17 mouse cellular contexts compared by ENCODE assay signal in genomic region chr6:99511862-99512261, GRCm38 (mm10). TPM values are rescaled to one million over a fixed set of nuclear protein-coding genes. Genes with fewer than 3 reads are reported as not detected.
DNase-seq lines count a peak whose midpoint lies in the region; ATAC-seq lines count a peak whose summit lies in the region.
"Had no signal": no experiment of that assay in that cellular context is flagged by ENCODE, and none has a peak within 500 bp of the region (broad histone marks: within the 10 kb centered on the region; RNA-seq: fewer than 3 reads in every experiment).

No protein-coding gene starts in this region.

- no peak for ATAC-seq in heart, embryonic 11.5 days (replicated peaks; ENCODE audit: insufficient number of reproducible peaks, low FRiP score, low TSS enrichment)
- ATAC-seq in kidney, embryonic 16.5 days (ENCODE audit: low FRiP score, low TSS enrichment): no peak
- no peak for ATAC-seq in embryonic facial prominence, embryonic 12.5 days (ENCODE audit: insufficient number of reproducible peaks, insufficient read depth, low FRiP score, low TSS enrichment)
- ATAC-seq: forebrain, embryonic 15.5 days; Patski had no signal

- peak overlapping the region; percentile 36 for H3K4me2 ChIP-seq in heart, embryonic 11.5 days
- H3K4me2 ChIP-seq in kidney, embryonic 16.5 days (replicated peaks; ENCODE audit: low read depth, low read length): peak overlapping the region; percentile 29
- peak overlapping the region; percentile 15; the same call in 1 of the 2 replicates for H3K4me2 ChIP-seq in embryonic facial prominence, embryonic 12.5 days (replicated peaks)
- H3K4me2 ChIP-seq: forebrain, embryonic 15.5 days; hindbrain, embryonic 15.5 days had no signal

- intact Hi-C loops in heart, postnatal 36 days (cut with DNase I): no loop called here

- peaks cover 12% of the 10 kb centered on the region for H3K4me1 ChIP-seq in heart, embryonic 11.5 days (ENCODE audit: control insufficient read depth, insufficient read depth, low read length)
- H3K4me1 ChIP-seq in kidney, embryonic 16.5 days (ENCODE audit: insufficient read depth, low read length): peaks cover 64% of the 10 kb centered on the region
- H3K4me1 ChIP-seq in embryonic facial prominence, embryonic 12.5 days: peaks cover 27% of the 10 kb centered on the region
- H3K4me1 ChIP-seq: megakaryocyte, embryonic 14.5 days had no signal

- no peak overlapping the region for H3K4me3 ChIP-seq in heart, embryonic 11.5 days (ENCODE audit: low read depth, low read length)
- no peak overlapping the region for H3K4me3 ChIP-seq in kidney, embryonic 16.5 days (ENCODE audit: low read length)
- H3K4me3 ChIP-seq in embryonic facial prominence, embryonic 12.5 days: no peak overlapping the region
- H3K4me3 ChIP-seq: forebrain, embryonic 15.5 days; hindbrain, embryonic 15.5 days; megakaryocyte, embryonic 14.5 days had no signal

- H3K27me3 ChIP-seq in heart, embryonic 11.5 days (ENCODE audit: control insufficient read depth, insufficient read depth, low read length): no peaks in the 10 kb centered on the region
- H3K27me3 ChIP-seq in kidney, embryonic 16.5 days (ENCODE audit: insufficient read depth, low read length): no peaks in the 10 kb centered on the region
- no peaks in the 10 kb centered on the region for H3K27me3 ChIP-seq in embryonic facial prominence, embryonic 12.5 days
- H3K27me3 ChIP-seq: forebrain, embryonic 15.5 days; hindbrain, embryonic 15.5 days; megakaryocyte, embryonic 14.5 days; Patski had no signal

- 0 out of 2 replicates have a peak overlapping the region, but pooled peaks have one; percentile 17 for H3K27ac ChIP-seq in heart, embryonic 11.5 days (ENCODE audit: low read depth, low read length)
- no peak overlapping the region for H3K27ac ChIP-seq in kidney, embryonic 16.5 days (ENCODE audit: low read length)
- H3K27ac ChIP-seq in embryonic facial prominence, embryonic 12.5 days: no peak overlapping the region
- H3K27ac ChIP-seq: forebrain, embryonic 15.5 days; hindbrain, embryonic 15.5 days had no signal

- peak overlapping the region; percentile 40; the same call in 1 of the 2 replicates for H3K9ac ChIP-seq in heart, embryonic 11.5 days (ENCODE audit: low read depth, low read length)
- H3K9ac ChIP-seq in kidney, embryonic 16.5 days (replicated peaks; ENCODE audit: low read length): peak overlapping the region; percentile 25; the same call in 1 of the 2 replicates
- H3K9ac ChIP-seq in embryonic facial prominence, embryonic 12.5 days: no peak overlapping the region
- H3K9ac ChIP-seq: forebrain, embryonic 15.5 days; hindbrain, embryonic 15.5 days had no signal

- no peak for DNase-seq in heart, postnatal 36 days
- DNase-seq in kidney, adult 8-10 months: no peak
- peak; percentile 30 for DNase-seq in mesoderm, embryonic 11.5 days (ENCODE audit: low read depth, low spot score)
- no peak for DNase-seq in cerebellum, postnatal 36 days
- DNase-seq in spleen, postnatal 14 days (ENCODE audit: low spot score in 2 of 2): no peak
- DNase-seq: B cell, adult 2 months; cerebellum, postnatal 14 days; kidney, postnatal 14 days; liver; lung, adult 18-20 months had no signal

- H3K9me3 ChIP-seq in heart, embryonic 11.5 days (replicated peaks; ENCODE audit: control insufficient read depth, low read length): no peaks in the 10 kb centered on the region
- no peaks in the 10 kb centered on the region for H3K9me3 ChIP-seq in kidney, embryonic 16.5 days (ENCODE audit: low read length)
- H3K9me3 ChIP-seq in embryonic facial prominence, embryonic 12.5 days: no peaks in the 10 kb centered on the region
- H3K9me3 ChIP-seq: forebrain, embryonic 15.5 days; hindbrain, embryonic 15.5 days; megakaryocyte, embryonic 14.5 days had no signal

- H3K36me3 ChIP-seq in heart, embryonic 11.5 days (ENCODE audit: control insufficient read depth, insufficient read depth, low read length): no peaks in the 10 kb centered on the region
- H3K36me3 ChIP-seq in kidney, embryonic 16.5 days (ENCODE audit: insufficient read depth, low read length): no peaks in the 10 kb centered on the region
- H3K36me3 ChIP-seq in embryonic facial prominence, embryonic 12.5 days: no peaks in the 10 kb centered on the region
- H3K36me3 ChIP-seq: forebrain, embryonic 15.5 days; hindbrain, embryonic 15.5 days had no signal

- 18% methylated on average over 6 of the region's 6 CpGs for WGBS in heart, embryonic 11.5 days (ENCODE audit: insufficient replicate concordance)
- WGBS in kidney, embryonic 16.5 days: 26% methylated on average over 6 of the region's 6 CpGs
- 41% methylated on average over 6 of the region's 6 CpGs for WGBS in embryonic facial prominence, embryonic 12.5 days

RNA-seq across cellular contexts. Expression of gene Foxp1, which starts 10.7 kb away (rescaled TPM):
- 97.9 and 110 TPM in 2 replicates for polyA plus RNA-seq in heart, embryonic 11.5 days (2014; fragmentation: Nextera tagmentation; extraction: Ambion mirVana)
- total RNA-seq in heart, postnatal 36 days (2021): 10 to 100 TPM; 31.9 to 39.3 TPM
- 36.4 and 37.2 TPM in 2 replicates for polyA plus RNA-seq in kidney, embryonic 16.5 days (2015; fragmentation: Nextera tagmentation; extraction: Ambion mirVana)
- polyA plus RNA-seq in embryonic facial prominence, embryonic 12.5 days (2016; fragmentation: Nextera tagmentation; extraction: Ambion mirVana): 112 and 132 TPM in 2 replicates
